Mouse (Mus musculus) E14TG2a.4 (cell line): Measurements from ENCODE around the gene Gnas.

Experiments used
- H3K27me3 ChIP-seq: 2 replicates; pipeline ENCODE4 v1.6.1; 2014; ENCODE audit warnings: low read length, control low read depth; ENCODE audit not compliant: insufficient read depth
- H3K36me3 ChIP-seq: 2 replicates; pipeline ENCODE4 v1.6.1; 2014; ENCODE audit warnings: low read length, control low read depth; ENCODE audit not compliant: insufficient read depth
- H3K4me1 ChIP-seq: replicated peaks from 2 replicates; pipeline ENCODE4 v1.6.1; 2014; ENCODE audit warnings: low read depth, low read length, control low read depth
- H3K4me3 ChIP-seq: replicated peaks from 2 replicates; pipeline ENCODE4 v1.5.1; 2014; ENCODE audit warnings: mild to moderate bottlenecking, low read length
- H3K9me3 ChIP-seq: 2 replicates; pipeline ENCODE4 v1.6.1; 2014; ENCODE audit warnings: low read length, control low read depth
- CTCF ChIP-seq: conservative IDR thresholded peaks from 2 replicates; pipeline ENCODE4 v1.5.1; 2014; ENCODE audit warnings: low read length
- NANOG ChIP-seq: IDR thresholded peaks from 2 replicates; pipeline ENCODE4 v1.6.1; 2014; ENCODE audit warnings: borderline replicate concordance, low read length, mixed read lengths
- POU5F1 ChIP-seq: IDR thresholded peaks from 2 replicates; pipeline ENCODE4 v1.6.1; 2014; ENCODE audit warnings: low read length, borderline replicate concordance

Gene Gnas

GRCm38 (mm10) chr2:174284011-174284410 lies at the start of gene Gnas:
Gene Gnas (plus strand): TSS chr2:174284320.
- Histone ChIP-seq H3K27me3 (peaks cover 24% of the 10 kb centered on the region), H3K9me3 (no peaks in the 10 kb centered on the region), H3K36me3 (peaks cover 75% of the 10 kb centered on the region), H3K4me3 (peak within 1 kb of the TSS; percentile 81), H3K4me1 (peaks cover 90% of the 10 kb centered on the region)
- TF ChIP-seq CTCF = peak; percentile 36
- no peak for TF ChIP-seq POU5F1

GRCm38 (mm10) chr2:174242431-174242830 lies 41.7 kb upstream of the Gnas start:
- Histone ChIP-seq H3K9me3 (peaks cover 5% of the 10 kb centered on the region), H3K36me3 (no peaks in the 10 kb centered on the region), H3K27me3 (peaks cover 34% of the 10 kb centered on the region), H3K4me1 (peaks cover 6% of the 10 kb centered on the region; the same call in 1 of the 2 replicates), H3K4me3 (no peak overlapping the region)
- TF ChIP-seq POU5F1 = no peak
- no peak for TF ChIP-seq NANOG
- no peak for TF ChIP-seq CTCF

- H3K9me3 ChIP-seq = no peaks in the 10 kb centered on the region
- no peaks in the 10 kb centered on the region for H3K27me3 ChIP-seq
- peaks cover 51% of the 10 kb centered on the region for H3K4me1 ChIP-seq
- H3K4me3 ChIP-seq = no peak overlapping the region
- no peak for TF ChIP-seq NANOG
- TF ChIP-seq POU5F1 = no peak
- H3K36me3 ChIP-seq = no peaks in the 10 kb centered on the region
Observed at GRCm38 (mm10) chr2:174251963-174252362, 32.2 kb upstream of the Gnas start.

GRCm38 (mm10) chr2:174257312-174257711 lies 26.8 kb upstream of the Gnas start:
- Histone ChIP-seq H3K36me3 (no peaks in the 10 kb centered on the region), H3K4me3 (0 out of 2 replicates have a peak overlapping the region, but pooled peaks have one; percentile 2), H3K27me3 (no peaks in the 10 kb centered on the region), H3K4me1 (peaks cover 87% of the 10 kb centered on the region), H3K9me3 (no peaks in the 10 kb centered on the region)
- TF ChIP-seq POU5F1 (no peak), NANOG (0 out of 2 replicates have a peak, but pooled peaks have one; percentile 29), CTCF (no peak)

GRCm38 (mm10) chr2:174260004-174260403 lies 24.1 kb upstream of the Gnas start:
- Histone ChIP-seq H3K4me3 (peak overlapping the region; percentile 51), H3K36me3 (peaks cover 5% of the 10 kb centered on the region; the same call in 1 of the 2 replicates), H3K4me1 (peaks cover 95% of the 10 kb centered on the region), H3K9me3 (peaks cover 9% of the 10 kb centered on the region), H3K27me3 (no peaks in the 10 kb centered on the region)
- no peak for TF ChIP-seq NANOG
- no peak for TF ChIP-seq CTCF
- TF ChIP-seq POU5F1 = no peak

- no peaks in the 10 kb centered on the region for H3K27me3 ChIP-seq
- peaks cover 92% of the 10 kb centered on the region for H3K4me1 ChIP-seq
- H3K9me3 ChIP-seq = peaks cover 9% of the 10 kb centered on the region
- H3K4me3 ChIP-seq = peak overlapping the region; percentile 71
- H3K36me3 ChIP-seq = peaks cover 14% of the 10 kb centered on the region
- TF ChIP-seq NANOG (peak; percentile 90), CTCF (no peak), POU5F1 (peak; percentile 94)
Observed at GRCm38 (mm10) chr2:174260908-174261800, 23.0 kb upstream of the Gnas start.

- Histone ChIP-seq H3K27me3 (no peaks in the 10 kb centered on the region), H3K4me3 (peak overlapping the region; percentile 71), H3K4me1 (peaks cover 88% of the 10 kb centered on the region), H3K36me3 (peaks cover 20% of the 10 kb centered on the region), H3K9me3 (peaks cover 9% of the 10 kb centered on the region)
- TF ChIP-seq CTCF (no peak), POU5F1 (no peak), NANOG (no peak)
Observed at GRCm38 (mm10) chr2:174261801-174262200, 22.3 kb upstream of the Gnas start.

- no peak for TF ChIP-seq POU5F1
- TF ChIP-seq CTCF = no peak
- no peak for TF ChIP-seq NANOG
- H3K9me3 ChIP-seq = peaks cover 9% of the 10 kb centered on the region
- peaks cover 34% of the 10 kb centered on the region for H3K36me3 ChIP-seq
- H3K4me1 ChIP-seq = peaks cover 82% of the 10 kb centered on the region
- H3K4me3 ChIP-seq = peak overlapping the region; percentile 71; the same call in 1 of the 2 replicates
- H3K27me3 ChIP-seq = no peaks in the 10 kb centered on the region
Observed at GRCm38 (mm10) chr2:174263110-174263815, 20.9 kb upstream of the Gnas start.
